Mouse (Mus musculus) liver, adult (tissue): ENCODE results near the gene Foxo3.

Source experiments
- GATA4 ChIP-seq: IDR thresholded peaks from 2 replicates; pipeline ENCODE4 v1.6.1; 2014; ENCODE audit warnings: mild to moderate bottlenecking, low read length; ENCODE audit not compliant: insufficient replicate concordance

Gene Foxo3

DNA sequence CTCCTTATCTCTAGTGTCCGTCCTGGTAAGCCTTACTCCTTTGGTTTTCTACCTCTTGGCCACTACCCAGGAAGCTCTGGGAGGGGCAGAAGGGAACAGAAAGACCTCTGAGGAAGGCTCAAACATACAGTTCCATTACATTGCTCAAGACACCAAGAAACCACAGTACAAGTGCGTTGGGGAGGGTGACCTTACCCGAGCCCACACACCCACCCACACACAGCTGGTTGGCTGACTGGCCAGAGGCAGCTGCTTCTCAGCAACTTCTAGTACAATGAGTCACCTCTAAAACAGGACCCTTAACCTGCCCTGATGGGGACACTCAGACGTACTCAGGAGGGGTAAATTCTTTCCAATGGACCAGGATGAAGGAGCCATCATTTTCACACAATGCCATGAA lies 17.3 kb upstream of the Foxo3 start:
- TF ChIP-seq GATA4: no peak

DNA sequence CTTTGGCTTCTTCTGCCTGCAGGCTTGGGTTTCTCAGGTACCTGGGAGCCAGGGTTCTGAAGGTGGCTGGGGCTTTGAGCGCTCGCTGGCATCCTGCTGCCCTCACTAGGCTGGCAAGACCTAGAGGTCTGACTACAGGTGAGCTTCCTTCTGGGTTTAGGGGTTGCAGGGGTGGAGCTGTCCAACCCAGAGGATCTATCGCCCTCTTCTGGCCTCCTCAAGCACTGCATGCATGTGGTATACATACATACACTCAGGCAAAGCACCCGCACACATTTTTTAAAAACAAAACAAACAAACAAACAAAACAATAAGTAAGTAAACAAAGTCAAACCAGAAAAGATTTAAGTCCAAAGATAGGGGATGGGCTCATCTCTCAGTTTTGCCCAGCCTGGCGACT lies 14.8 kb upstream of the Foxo3 start:
- no peak for TF ChIP-seq GATA4

GRCm38 (mm10) chr10:42287666-42288065 lies 11.1 kb upstream of the Foxo3 start:
- no peak for TF ChIP-seq GATA4

- no peak for TF ChIP-seq GATA4
Measured at GRCm38 (mm10) chr10:42278307-42278850, 1.8 kb upstream of the Foxo3 start.

DNA sequence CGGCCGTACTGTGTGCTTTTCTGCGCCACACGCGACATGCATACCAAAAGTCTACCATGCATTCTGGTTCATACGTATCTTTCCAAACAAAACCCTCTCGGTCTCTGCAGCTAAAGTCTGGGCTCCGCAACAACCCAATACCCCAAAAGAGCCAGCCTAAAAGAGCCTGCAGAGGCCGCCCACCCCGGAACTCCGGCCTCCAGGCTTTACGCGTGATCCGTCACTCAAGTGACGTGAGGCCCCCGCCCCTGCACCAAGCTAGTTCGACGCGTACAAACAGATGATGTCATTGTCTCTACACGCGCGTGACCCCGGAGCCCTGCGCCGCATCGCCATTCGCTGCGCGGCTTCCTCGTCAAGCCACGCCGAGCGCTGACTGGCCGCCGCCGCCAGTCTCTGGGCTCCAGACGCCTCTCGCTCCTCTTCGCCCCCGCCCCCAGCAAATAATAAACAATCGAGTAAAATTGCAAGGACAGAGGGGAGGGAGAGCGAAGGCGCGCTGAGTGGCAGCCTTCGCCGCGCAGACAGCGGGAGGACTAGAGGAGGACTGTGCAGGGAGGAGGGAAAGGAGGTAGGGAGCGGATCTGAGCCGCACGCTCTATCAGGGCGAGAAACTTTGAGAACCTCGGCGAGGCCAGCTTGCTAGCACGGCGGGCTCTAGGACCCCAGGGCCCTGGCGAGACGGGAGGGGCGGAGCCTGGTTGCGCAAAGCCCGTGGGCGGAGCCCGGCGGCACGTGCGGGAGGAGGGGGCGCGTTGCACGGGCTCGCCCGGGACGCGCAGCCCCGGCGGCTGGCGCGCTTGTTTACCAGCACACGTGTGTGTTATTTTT lies 1.1 kb upstream of the Foxo3 start:
- TF ChIP-seq GATA4: peak; percentile 5; the same call in 1 of the 2 replicates

- no peak for TF ChIP-seq GATA4
Measured at GRCm38 (mm10) chr10:42275871-42276501, 569 bp downstream of the Foxo3 start.

DNA sequence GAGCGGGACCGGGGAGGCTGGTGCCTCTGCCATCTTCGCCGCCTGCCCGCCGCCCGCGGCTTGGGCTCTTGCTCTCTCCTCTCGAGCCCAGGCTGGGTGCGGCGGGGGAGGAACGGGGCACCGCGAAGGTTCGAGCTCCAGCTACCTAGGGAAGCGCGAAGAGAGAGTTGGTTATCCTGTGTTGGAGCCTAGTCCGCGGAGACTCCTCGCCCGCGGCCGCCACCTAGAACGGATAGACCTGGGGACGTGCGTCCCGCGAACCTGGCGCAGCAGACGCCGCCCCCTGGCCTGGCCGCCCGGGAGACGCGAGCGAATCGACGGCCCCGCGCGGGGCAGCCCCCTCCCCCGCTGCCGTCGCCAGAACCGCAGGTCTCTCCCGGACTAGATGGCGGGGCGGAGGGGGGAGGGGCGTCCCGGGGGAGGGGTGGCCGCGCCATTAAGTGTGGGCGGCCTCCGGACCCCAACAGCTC lies 1.1 kb downstream of the Foxo3 start:
- TF ChIP-seq GATA4: no peak

DNA sequence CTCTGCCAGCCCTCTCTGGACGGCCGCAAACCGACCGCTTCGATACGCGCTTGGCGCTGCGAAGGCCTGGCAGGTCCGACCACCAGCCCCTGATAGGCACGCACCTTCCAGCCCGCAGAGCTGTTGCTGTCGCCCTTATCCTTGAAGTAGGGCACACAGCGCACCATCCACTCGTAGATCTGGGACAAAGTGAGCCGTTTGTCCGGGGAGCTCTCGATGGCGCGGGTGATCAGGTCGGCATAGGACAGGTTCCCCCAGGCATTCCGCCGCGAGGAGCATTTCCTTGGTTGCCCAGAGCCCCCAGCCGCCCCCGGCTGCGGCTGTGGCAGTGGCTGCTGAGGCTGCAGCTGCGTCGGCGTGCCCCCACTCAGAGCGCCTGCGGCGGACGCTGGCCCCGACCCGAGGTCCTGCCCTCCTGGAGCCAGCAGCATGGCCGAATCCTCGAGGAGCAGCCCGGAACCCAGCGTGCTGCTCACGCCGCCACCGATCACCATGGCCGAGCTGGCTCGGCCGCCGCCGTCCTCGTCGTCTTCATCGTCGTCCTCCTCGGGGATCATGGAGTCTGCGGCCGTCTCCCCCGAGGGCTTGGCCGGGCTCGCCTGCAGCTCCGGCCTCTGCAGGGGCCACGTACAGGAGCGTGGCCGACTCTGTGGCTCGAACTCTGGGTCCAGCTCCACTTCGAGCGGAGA lies 1.7 kb downstream of the Foxo3 start:
- TF ChIP-seq GATA4: no peak

DNA sequence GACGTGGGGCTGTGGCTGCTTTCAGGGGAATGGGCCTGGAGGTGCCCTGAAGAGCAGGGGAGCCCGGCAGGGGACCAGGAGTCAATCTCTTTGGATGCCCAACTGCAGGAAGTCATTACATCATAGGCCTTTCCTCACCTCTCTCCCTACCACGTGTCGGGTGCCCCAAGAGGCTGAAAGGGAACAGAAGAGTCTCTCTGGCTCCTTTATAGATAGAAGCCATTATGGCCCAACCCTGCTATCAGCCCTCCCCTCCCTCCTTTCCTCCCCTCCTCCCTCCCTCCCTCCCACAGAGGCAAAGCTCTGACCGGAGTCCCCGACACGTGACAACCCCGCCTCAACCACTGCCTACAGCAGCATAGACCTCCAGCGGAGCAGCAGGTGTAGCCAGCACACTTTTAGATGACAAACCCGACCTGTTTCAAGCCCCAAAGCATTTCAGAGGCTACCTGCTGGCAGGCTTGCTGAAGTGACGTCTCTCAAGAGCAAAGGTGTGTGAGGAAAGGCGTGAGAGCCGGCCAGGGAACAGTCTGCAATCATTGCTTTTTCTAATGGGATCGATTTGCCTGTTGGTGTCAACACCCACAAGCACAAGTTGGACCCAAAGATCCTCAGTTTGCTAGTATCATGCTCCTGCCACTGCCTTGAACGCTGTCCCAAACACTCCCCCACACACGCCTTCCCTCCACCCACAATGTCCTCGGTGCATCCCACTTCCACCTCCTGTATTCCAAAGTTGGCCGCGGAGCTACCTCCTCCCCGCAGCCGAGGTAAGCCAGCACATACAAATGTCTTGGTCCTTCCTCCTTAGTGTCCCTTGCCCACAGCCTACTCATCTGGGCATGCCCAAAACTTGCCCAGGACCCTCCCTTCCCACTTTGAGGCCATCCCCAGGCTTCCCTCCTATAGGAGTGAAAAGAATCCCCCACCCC lies 2.5 kb downstream of the Foxo3 start:
- TF ChIP-seq GATA4: no peak; the same call in 1 of the 2 replicates

DNA sequence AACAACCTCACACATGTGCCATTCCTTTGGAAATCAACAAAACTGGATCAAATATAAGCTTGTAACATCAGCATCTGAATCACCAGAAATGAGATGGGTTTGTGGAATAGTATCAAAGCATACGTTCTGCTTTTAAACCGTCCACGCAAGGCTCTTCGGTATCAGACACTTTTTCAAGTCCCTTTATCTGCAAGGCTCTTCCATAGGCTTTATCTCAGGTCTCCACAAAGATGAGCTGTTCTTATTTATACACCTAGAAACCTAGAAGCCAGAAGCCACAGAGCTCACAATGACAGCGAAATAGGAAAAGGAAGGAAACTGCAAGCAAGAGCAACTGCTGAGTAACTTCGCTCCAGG lies 3.2 kb downstream of the Foxo3 start:
- no peak for TF ChIP-seq GATA4

DNA sequence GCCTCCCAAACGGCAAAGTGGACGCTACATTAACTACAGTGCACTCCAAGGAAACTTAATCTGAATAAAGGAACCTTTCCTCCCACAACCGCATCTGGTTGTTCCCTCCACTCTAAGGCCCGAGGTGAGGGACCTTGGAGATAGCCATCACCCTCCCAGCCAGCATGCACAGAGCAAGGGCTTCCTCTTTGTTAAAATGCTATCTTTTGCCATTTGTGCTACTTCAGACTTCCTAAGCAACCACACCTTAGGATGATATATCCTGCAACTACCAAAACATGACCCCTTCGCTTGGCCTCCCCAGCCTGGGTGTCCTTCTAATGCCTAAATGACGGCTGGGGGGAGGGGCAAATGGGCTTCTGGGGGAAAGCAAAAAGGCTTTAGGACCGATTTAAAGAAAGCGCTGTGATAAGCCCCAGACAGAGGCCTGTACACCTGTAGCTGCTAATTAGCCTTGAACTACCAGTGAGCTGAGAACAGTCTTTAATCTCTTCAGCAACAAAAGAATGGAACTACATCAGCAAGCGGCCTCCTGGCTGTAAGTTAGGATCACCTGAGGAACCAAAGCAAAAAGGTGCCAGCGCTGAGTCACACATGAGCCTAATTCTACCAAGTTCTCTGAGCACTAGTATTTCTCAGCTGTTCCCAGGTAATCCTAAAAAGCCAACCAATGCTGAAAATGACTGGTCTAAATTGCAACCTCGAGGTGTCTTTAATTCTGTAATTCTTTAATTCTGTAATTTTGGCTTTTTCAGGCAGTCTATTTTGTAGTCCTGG lies 4.9 kb downstream of the Foxo3 start:
- no peak for TF ChIP-seq GATA4

DNA sequence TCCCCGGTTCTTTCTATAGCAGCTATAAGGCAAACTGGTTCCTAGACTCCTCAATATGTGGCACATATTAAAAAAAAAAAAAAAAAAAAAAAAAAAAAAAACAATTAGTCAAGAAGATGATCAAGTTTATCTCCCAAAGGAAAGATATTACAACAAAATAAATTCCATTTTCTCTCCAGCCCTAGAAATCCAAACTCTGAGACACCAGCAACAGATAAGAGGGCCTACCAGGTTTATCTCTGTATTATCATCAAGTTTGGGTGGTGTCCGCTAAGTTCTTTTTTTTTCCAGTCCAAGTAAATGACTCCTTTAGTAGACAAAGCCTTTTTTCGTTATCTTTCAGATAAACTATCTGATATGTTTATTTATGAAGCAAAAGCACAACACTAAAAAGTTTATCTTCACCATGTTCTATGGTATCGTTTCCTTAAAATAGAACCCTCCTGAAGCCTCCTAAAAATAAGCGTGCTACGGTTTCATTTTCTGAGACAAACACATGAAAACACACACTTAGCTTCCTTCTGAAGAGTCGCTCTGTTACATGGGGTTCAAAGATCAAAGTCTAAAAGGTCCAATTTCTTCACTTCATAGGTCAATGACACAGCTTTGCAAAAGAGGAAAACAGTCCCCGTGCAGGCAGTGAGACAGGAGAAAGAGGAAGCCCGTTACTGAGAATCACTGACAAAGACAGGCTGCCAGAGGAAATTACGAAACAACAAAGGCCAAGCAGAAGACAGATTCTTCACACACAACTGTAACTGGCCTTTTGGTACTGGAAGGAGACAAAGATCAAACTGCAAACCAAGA lies 6.1 kb downstream of the Foxo3 start:
- TF ChIP-seq GATA4: peak; percentile 55; the same call in 1 of the 2 replicates
